Mouse (Mus musculus) erythroblast, embryonic 14.5 days (primary cell): ENCODE data around the gene Frs3.

Experiments
- GATA1 ChIP-seq: IDR thresholded peaks from 2 replicates; pipeline ENCODE4 v1.6.1; 2012; ENCODE audit warnings: low read length, inconsistent platforms, mixed read lengths
- TAL1 ChIP-seq: IDR thresholded peaks from 3 replicates; pipeline ENCODE4 v1.6.1; 2012; ENCODE audit warnings: low read length, inconsistent platforms, mixed read lengths

DNA sequence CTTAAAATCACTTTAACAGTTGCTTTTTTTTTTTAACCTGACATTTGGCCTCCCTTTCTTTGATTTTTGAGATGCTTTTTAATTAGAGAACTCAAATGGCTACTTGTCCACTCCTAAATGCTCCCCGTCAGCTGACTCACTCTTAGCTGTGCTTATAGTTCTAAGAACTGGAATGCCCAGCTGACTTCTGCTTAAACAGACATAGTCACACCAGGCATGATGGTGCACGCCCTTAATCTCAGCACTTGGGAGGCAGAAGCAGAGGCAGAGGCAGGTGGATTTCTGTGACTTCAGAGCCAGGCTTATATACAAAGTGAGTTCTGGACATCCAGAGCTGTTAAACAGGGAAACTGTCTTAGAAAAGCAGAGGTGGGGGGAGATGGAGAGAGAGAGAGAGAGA, 36.9 kb upstream of the Frs3 start:
- TF ChIP-seq TAL1 (no peak), GATA1 (no peak)
